ENCODE assay signal across 9 mouse cellular contexts in the genomic region with DNA sequence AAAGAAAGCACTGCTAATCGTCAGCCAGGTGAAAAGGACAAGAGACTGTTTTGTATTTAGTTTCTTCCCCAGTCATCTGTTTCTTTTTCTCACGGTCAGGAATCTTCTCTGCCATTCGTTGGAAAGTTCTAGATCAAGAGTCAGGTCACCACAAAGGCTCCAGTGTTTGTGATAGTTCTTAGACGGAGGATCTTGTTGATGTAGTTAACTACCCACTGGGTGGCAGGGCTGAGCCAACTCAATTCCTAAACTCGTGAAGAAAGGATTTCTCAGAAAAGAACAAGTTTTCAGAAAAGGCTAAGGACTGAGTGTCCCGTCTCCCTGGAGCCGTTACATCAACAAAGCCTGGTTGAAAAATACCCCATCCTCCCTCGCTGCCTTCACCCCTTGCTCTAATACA. TPM values are rescaled to one million over a fixed set of nuclear protein-coding genes. Genes with fewer than 3 reads are reported as not detected.
DNase-seq lines count a peak whose midpoint lies in the region; ATAC-seq and TF ChIP-seq lines count a peak whose summit lies in the region.
"Had no signal": no experiment of that assay in that cellular context is flagged by ENCODE, and none has a peak within 500 bp of the region (broad histone marks: within the 10 kb centered on the region; RNA-seq: fewer than 3 reads in every experiment).

No protein-coding gene starts in this region.

- H3K4me2 ChIP-seq in midbrain, postnatal 0 days (ENCODE audit: low read depth, low read length, poor library complexity, severe bottlenecking) = no peak overlapping the region
- H3K4me2 ChIP-seq in midbrain, embryonic 16.5 days (ENCODE audit: low read length) = no peak overlapping the region
- no peak overlapping the region for H3K4me2 ChIP-seq in hindbrain, embryonic 14.5 days (replicated peaks)
- peak overlapping the region; percentile 27; the same call in 1 of the 2 replicates for H3K4me2 ChIP-seq in lung, postnatal 0 days (replicated peaks; ENCODE audit: low read depth, low read length)
- H3K4me2 ChIP-seq in stomach, embryonic 15.5 days = no peak overlapping the region; the same call in 1 of the 2 replicates

- no peak overlapping the region for H3K27ac ChIP-seq in midbrain, postnatal 0 days (ENCODE audit: low read depth, low read length)
- no peak overlapping the region for H3K27ac ChIP-seq in midbrain, embryonic 16.5 days (ENCODE audit: low read length)
- no peak overlapping the region for H3K27ac ChIP-seq in hindbrain, embryonic 14.5 days
- H3K27ac ChIP-seq in lung, postnatal 0 days (ENCODE audit: low read length) = peak overlapping the region; percentile 89
- H3K27ac ChIP-seq in stomach, embryonic 15.5 days = peak overlapping the region; percentile 59

- peak; percentile 99 for TF ChIP-seq EP300 in lung, postnatal 0 days (IDR thresholded peaks at IDR 0.05)

- WGBS in midbrain, postnatal 0 days = 14% methylated on average over 8 of the region's 8 CpGs
- WGBS in midbrain, embryonic 16.5 days = 12% methylated on average over 8 of the region's 8 CpGs
- WGBS in hindbrain, embryonic 14.5 days = 26% methylated on average over 8 of the region's 8 CpGs
- WGBS in lung, postnatal 0 days = 4% methylated on average over 8 of the region's 8 CpGs
- 7% methylated on average over 8 of the region's 8 CpGs for WGBS in stomach, embryonic 15.5 days

- DNase-seq in cerebellum, postnatal 10 days = peak; percentile 68 to 70
- no peak for DNase-seq in cerebellum, adult 11-12 months
- peak; percentile 78 for DNase-seq in midbrain, postnatal 0 days (ENCODE audit: low spot score)
- DNase-seq in embryo, embryonic 11 days = peak; percentile 78
- DNase-seq in hindbrain, embryonic 14.5 days (ENCODE audit: low spot score) = peak; percentile 73
- peak; percentile 96 for DNase-seq in lung, postnatal 0 days (ENCODE audit: low spot score)

- H3K9ac ChIP-seq in midbrain, postnatal 0 days (replicated peaks; ENCODE audit: low read length, poor library complexity, severe bottlenecking) = no peak overlapping the region
- H3K9ac ChIP-seq in midbrain, embryonic 16.5 days (ENCODE audit: low read depth, low read length) = no peak overlapping the region
- H3K9ac ChIP-seq in hindbrain, embryonic 14.5 days = no peak overlapping the region
- H3K9ac ChIP-seq in lung, postnatal 0 days (replicated peaks; ENCODE audit: low read depth) = peak overlapping the region; percentile 16; the same call in 1 of the 2 replicates
- no peak overlapping the region for H3K9ac ChIP-seq in stomach, embryonic 15.5 days

- peak; percentile 81 for TF ChIP-seq CTCF in midbrain, postnatal 0 days (IDR thresholded peaks at IDR 0.05)
- TF ChIP-seq CTCF in lung, postnatal 0 days (IDR thresholded peaks at IDR 0.05) = peak; percentile 82

- H3K27me3 ChIP-seq in midbrain, postnatal 0 days (ENCODE audit: insufficient read depth, low read length) = no peaks in the 10 kb centered on the region
- no peaks in the 10 kb centered on the region for H3K27me3 ChIP-seq in midbrain, embryonic 16.5 days (ENCODE audit: control insufficient read depth, insufficient read depth, low read depth, low read length)
- H3K27me3 ChIP-seq in hindbrain, embryonic 14.5 days (ENCODE audit: control insufficient read depth, insufficient read depth, low read length) = no peaks in the 10 kb centered on the region
- H3K27me3 ChIP-seq in lung, postnatal 0 days (replicated peaks; ENCODE audit: insufficient read depth, low read length) = no peaks in the 10 kb centered on the region
- H3K27me3 ChIP-seq in stomach, embryonic 15.5 days (replicated peaks) = no peaks in the 10 kb centered on the region

- H3K4me3 ChIP-seq in midbrain, postnatal 0 days (ENCODE audit: low read depth, low read length) = no peak overlapping the region
- H3K4me3 ChIP-seq in midbrain, embryonic 16.5 days (ENCODE audit: low read depth, low read length) = no peak overlapping the region
- H3K4me3 ChIP-seq in hindbrain, embryonic 14.5 days (replicated peaks; ENCODE audit: low read length) = no peak overlapping the region
- H3K4me3 ChIP-seq in lung, postnatal 0 days (ENCODE audit: low read depth, low read length) = no peak overlapping the region
- no peak overlapping the region for H3K4me3 ChIP-seq in stomach, embryonic 15.5 days (replicated peaks)

- no peaks in the 10 kb centered on the region for H3K9me3 ChIP-seq in midbrain, postnatal 0 days (ENCODE audit: low read length)
- no peaks in the 10 kb centered on the region for H3K9me3 ChIP-seq in midbrain, embryonic 16.5 days (replicated peaks; ENCODE audit: control insufficient read depth, low read length, poor library complexity, severe bottlenecking)
- no peaks in the 10 kb centered on the region for H3K9me3 ChIP-seq in hindbrain, embryonic 14.5 days (ENCODE audit: control insufficient read depth, low read length)
- H3K9me3 ChIP-seq in lung, postnatal 0 days (ENCODE audit: low read length) = no peaks in the 10 kb centered on the region
- H3K9me3 ChIP-seq in stomach, embryonic 15.5 days = no peaks in the 10 kb centered on the region

- H3K36me3 ChIP-seq in midbrain, postnatal 0 days (ENCODE audit: insufficient read depth, low read length) = no peaks in the 10 kb centered on the region
- no peaks in the 10 kb centered on the region for H3K36me3 ChIP-seq in midbrain, embryonic 16.5 days (ENCODE audit: control insufficient read depth, insufficient read depth, low read length)
- H3K36me3 ChIP-seq in hindbrain, embryonic 14.5 days (replicated peaks; ENCODE audit: control insufficient read depth, insufficient read depth) = no peaks in the 10 kb centered on the region
- H3K36me3 ChIP-seq in lung, postnatal 0 days (ENCODE audit: insufficient read depth, low read length) = no peaks in the 10 kb centered on the region
- H3K36me3 ChIP-seq in stomach, embryonic 15.5 days = no peaks in the 10 kb centered on the region

- ATAC-seq in midbrain, postnatal 0 days (ENCODE audit: low FRiP score) = no peak
- no peak for ATAC-seq in midbrain, embryonic 16.5 days
- no peak for ATAC-seq in hindbrain, embryonic 14.5 days (ENCODE audit: low FRiP score)
- peak; percentile 45 for ATAC-seq in lung, postnatal 0 days
- no peak for ATAC-seq in stomach, embryonic 15.5 days (ENCODE audit: insufficient read depth, low FRiP score, low read depth)

- H3K4me1 ChIP-seq in midbrain, postnatal 0 days (ENCODE audit: insufficient read depth, low read length) = no peaks in the 10 kb centered on the region
- H3K4me1 ChIP-seq in midbrain, embryonic 16.5 days (ENCODE audit: control insufficient read depth, insufficient read depth, low read length) = peaks cover under 1% of the 10 kb centered on the region
- peaks cover 2% of the 10 kb centered on the region; the same call in 1 of the 2 replicates for H3K4me1 ChIP-seq in hindbrain, embryonic 14.5 days (replicated peaks; ENCODE audit: control insufficient read depth, insufficient read depth, low read length)
- peaks cover 22% of the 10 kb centered on the region; the same call in 1 of the 2 replicates for H3K4me1 ChIP-seq in lung, postnatal 0 days (ENCODE audit: insufficient read depth, low read depth, low read length)
- H3K4me1 ChIP-seq in stomach, embryonic 15.5 days = peaks cover 30% of the 10 kb centered on the region

RNA-seq across cellular contexts. Expression of gene Txnip, which starts 6.6 kb away (rescaled TPM):
- total RNA-seq in midbrain, postnatal 0 days (2014; rRNA removed) = 145 and 222 TPM in 2 replicates
- 108 and 116 TPM in 2 replicates for polyA plus RNA-seq in midbrain, postnatal 0 days (2015; fragmentation: Nextera tagmentation; extraction: Ambion mirVana)
- polyA plus RNA-seq in midbrain, embryonic 16.5 days (2015; fragmentation: Nextera tagmentation; extraction: Ambion mirVana) = 41.5 and 43.5 TPM in 2 replicates
- 53.2 and 71.4 TPM in 2 replicates for polyA plus RNA-seq in hindbrain, embryonic 14.5 days (2014; fragmentation: Nextera tagmentation; extraction: Ambion mirVana)
- polyA plus RNA-seq in lung, postnatal 0 days (2015; fragmentation: Nextera tagmentation; extraction: Ambion mirVana) = 468 and 502 TPM in 2 replicates
- 140 and 159 TPM in 2 replicates for polyA plus RNA-seq in stomach, embryonic 15.5 days (2015; fragmentation: Nextera tagmentation; extraction: Ambion mirVana)

RNA-seq across cellular contexts. Expression of gene Gm16253, which starts 25.6 kb away (rescaled TPM):
- total RNA-seq in midbrain, postnatal 0 days (2014; rRNA removed) = not detected in 2 replicates
- 0.52 TPM in 1 of 2 replicates, not detected in the other for polyA plus RNA-seq in midbrain, postnatal 0 days (2015; fragmentation: Nextera tagmentation; extraction: Ambion mirVana)
- polyA plus RNA-seq in midbrain, embryonic 16.5 days (2015; fragmentation: Nextera tagmentation; extraction: Ambion mirVana) = 1.6 and 1.8 TPM in 2 replicates
- polyA plus RNA-seq in hindbrain, embryonic 14.5 days (2014; fragmentation: Nextera tagmentation; extraction: Ambion mirVana) = 0.39 TPM in 1 of 2 replicates, not detected in the other
- polyA plus RNA-seq in lung, postnatal 0 days (2015; fragmentation: Nextera tagmentation; extraction: Ambion mirVana) = 0.73 and 0.78 TPM in 2 replicates
- 1.6 and 1.8 TPM in 2 replicates for polyA plus RNA-seq in stomach, embryonic 15.5 days (2015; fragmentation: Nextera tagmentation; extraction: Ambion mirVana)
- total RNA-seq: layer of hippocampus, postnatal 14 days had no signal

RNA-seq across cellular contexts. Expression of gene Hfe2, which starts 26.2 kb away (rescaled TPM):
- 2.0 and 2.1 TPM in 2 replicates for total RNA-seq in midbrain, postnatal 0 days (2014; rRNA removed)
- polyA plus RNA-seq in midbrain, postnatal 0 days (2015; fragmentation: Nextera tagmentation; extraction: Ambion mirVana) = 2.0 and 2.7 TPM in 2 replicates
- 1.8 and 2.4 TPM in 2 replicates for polyA plus RNA-seq in midbrain, embryonic 16.5 days (2015; fragmentation: Nextera tagmentation; extraction: Ambion mirVana)
- polyA plus RNA-seq in hindbrain, embryonic 14.5 days (2014; fragmentation: Nextera tagmentation; extraction: Ambion mirVana) = 1.9 and 2.1 TPM in 2 replicates
- 0.27 and 0.35 TPM in 2 replicates for polyA plus RNA-seq in lung, postnatal 0 days (2015; fragmentation: Nextera tagmentation; extraction: Ambion mirVana)
- 0.72 and 0.78 TPM in 2 replicates for polyA plus RNA-seq in stomach, embryonic 15.5 days (2015; fragmentation: Nextera tagmentation; extraction: Ambion mirVana)

RNA-seq across cellular contexts. Expression of gene Polr3gl, which starts 42.8 kb away (rescaled TPM):
- 13.2 and 16.2 TPM in 2 replicates for total RNA-seq in midbrain, postnatal 0 days (2014; rRNA removed)
- polyA plus RNA-seq in midbrain, postnatal 0 days (2015; fragmentation: Nextera tagmentation; extraction: Ambion mirVana) = 29.4 and 32.0 TPM in 2 replicates
- 36.7 and 38.8 TPM in 2 replicates for polyA plus RNA-seq in midbrain, embryonic 16.5 days (2015; fragmentation: Nextera tagmentation; extraction: Ambion mirVana)
- 11.0 and 18.5 TPM in 2 replicates for polyA plus RNA-seq in hindbrain, embryonic 14.5 days (2014; fragmentation: Nextera tagmentation; extraction: Ambion mirVana)
- polyA plus RNA-seq in lung, postnatal 0 days (2015; fragmentation: Nextera tagmentation; extraction: Ambion mirVana) = 36.7 and 43.2 TPM in 2 replicates
- polyA plus RNA-seq in stomach, embryonic 15.5 days (2015; fragmentation: Nextera tagmentation; extraction: Ambion mirVana) = 35.3 and 37.3 TPM in 2 replicates

RNA-seq across cellular contexts. Expression of gene Ankrd34a, which starts 45.2 kb away (rescaled TPM):
- 21.5 and 32.7 TPM in 2 replicates for total RNA-seq in midbrain, postnatal 0 days (2014; rRNA removed)
- polyA plus RNA-seq in midbrain, postnatal 0 days (2015; fragmentation: Nextera tagmentation; extraction: Ambion mirVana) = 16.3 and 21.0 TPM in 2 replicates
- 16.4 and 20.6 TPM in 2 replicates for polyA plus RNA-seq in midbrain, embryonic 16.5 days (2015; fragmentation: Nextera tagmentation; extraction: Ambion mirVana)
- polyA plus RNA-seq in hindbrain, embryonic 14.5 days (2014; fragmentation: Nextera tagmentation; extraction: Ambion mirVana) = 17.5 and 22.3 TPM in 2 replicates
- 0.18 and 0.37 TPM in 2 replicates for polyA plus RNA-seq in lung, postnatal 0 days (2015; fragmentation: Nextera tagmentation; extraction: Ambion mirVana)
- polyA plus RNA-seq in stomach, embryonic 15.5 days (2015; fragmentation: Nextera tagmentation; extraction: Ambion mirVana) = 2.2 and 2.5 TPM in 2 replicates

Comparison
In these comparisons a context has a peak if more than half of its experiments do, and no peak if none do; other contexts are left out.
1. H3K27ac ChIP-seq: peak in lung, postnatal 0 days (single experiment) and stomach, embryonic 15.5 days (single experiment); none in midbrain, postnatal 0 days (single experiment), midbrain, embryonic 16.5 days (single experiment) and hindbrain, embryonic 14.5 days (single experiment).